Mouse (Mus musculus): ENCODE data around the gene Dnaja2.

GRCm38 (mm10) chr8:85496125-85496524 lies 59.0 kb downstream of the Dnaja2 start:
- TF ChIP-seq CTCF (IDR thresholded peaks at IDR 0.05; ENCODE audit: low read depth, low read length) (no peak), POLR2A (IDR thresholded peaks at IDR 0.05; ENCODE audit: borderline replicate concordance, low read depth, low read length) (no peak)
